Mouse (Mus musculus): Measurements from ENCODE around the gene Zfp266. TPM values are rescaled to one million over a fixed set of nuclear protein-coding genes. Genes with fewer than 3 reads are reported as not detected.
"Not testable (repeated sequence)": the region's sequence is repeated elsewhere in the genome, so short reads cannot be mapped to it uniquely, and the experiment has no call there.

Zfp266 gene
- polyA plus RNA-seq (2014; fragmentation: Nextera tagmentation; extraction: Ambion mirVana): 142 and 161 TPM in 2 replicates

GRCm38 (mm10) chr9:20521306-20521957 lies at the start of gene Zfp266:
Gene Zfp266 (minus strand): TSS chr9:20521417.
- Histone ChIP-seq H3K4me3 (ENCODE audit: low read depth, low read length) (peak within 1 kb of the TSS; percentile 73), H3K36me3 (ENCODE audit: control insufficient read depth, insufficient read depth, low read length) (no peaks in the 10 kb centered on the region)

GRCm38 (mm10) chr9:20565326-20566030 lies 44.3 kb upstream of the Zfp266 start:
- not testable (repeated sequence) for H3K4me2 ChIP-seq (ENCODE audit: low read depth, low read length, severe bottlenecking); H3K27ac ChIP-seq (ENCODE audit: low read depth, low read length); H3K4me3 ChIP-seq (ENCODE audit: low read depth, low read length); H3K4me1 ChIP-seq (replicated peaks; ENCODE audit: control insufficient read depth, insufficient read depth, low read length); H3K27me3 ChIP-seq (ENCODE audit: control insufficient read depth, insufficient read depth, low read length); H3K9ac ChIP-seq (ENCODE audit: low read length); H3K9me3 ChIP-seq (ENCODE audit: control insufficient read depth, low read length); ATAC-seq (replicated peaks; ENCODE audit: low FRiP score); DNase-seq (ENCODE audit: low spot score); H3K36me3 ChIP-seq (ENCODE audit: control insufficient read depth, insufficient read depth, low read length)
- WGBS: 77% methylated on average over 3 of the region's 3 CpGs

More at GRCm38 (mm10) chr9:20521306-20521957, at the start of gene Zfp266:
- Histone ChIP-seq H3K4me1 (replicated peaks; ENCODE audit: control insufficient read depth, insufficient read depth, low read length) (no peaks in the 10 kb centered on the region; the same call in 1 of the 2 replicates), H3K9me3 (ENCODE audit: control insufficient read depth, low read length) (no peaks in the 10 kb centered on the region), H3K9ac (ENCODE audit: low read length) (peak within 1 kb of the TSS; percentile 95), H3K4me2 (ENCODE audit: low read depth, low read length, severe bottlenecking) (peak within 1 kb of the TSS; percentile 81), H3K27me3 (ENCODE audit: control insufficient read depth, insufficient read depth, low read length) (no peaks in the 10 kb centered on the region), H3K27ac (ENCODE audit: low read depth, low read length) (peak within 1 kb of the TSS; percentile 92)
- peak; percentile 95 for ATAC-seq (replicated peaks; ENCODE audit: low FRiP score)
- DNase-seq (ENCODE audit: low spot score): peak; percentile 95
- WGBS: under 1% methylated on average over 45 of the region's 46 CpGs

- Histone ChIP-seq H3K9me3 (ENCODE audit: control insufficient read depth, low read length) (no peaks in the 10 kb centered on the region), H3K4me2 (ENCODE audit: low read depth, low read length, severe bottlenecking) (no peak overlapping the region), H3K9ac (ENCODE audit: low read length) (no peak overlapping the region), H3K27me3 (ENCODE audit: control insufficient read depth, insufficient read depth, low read length) (no peaks in the 10 kb centered on the region), H3K36me3 (ENCODE audit: control insufficient read depth, insufficient read depth, low read length) (no peaks in the 10 kb centered on the region), H3K4me1 (replicated peaks; ENCODE audit: control insufficient read depth, insufficient read depth, low read length) (no peaks in the 10 kb centered on the region), H3K27ac (ENCODE audit: low read depth, low read length) (no peak overlapping the region), H3K4me3 (ENCODE audit: low read depth, low read length) (no peak overlapping the region)
- DNase-seq (ENCODE audit: low spot score): no peak
- no peak for ATAC-seq (replicated peaks; ENCODE audit: low FRiP score)
- 80% methylated on average over 5 of the region's 5 CpGs for WGBS
These were observed 41.0 kb upstream of the Zfp266 start for GRCm38 (mm10) chr9:20562177-20562576.

GRCm38 (mm10) chr9:20552698-20553097 lies 31.5 kb upstream of the Zfp266 start:
- Histone ChIP-seq H3K4me2 (ENCODE audit: low read depth, low read length, severe bottlenecking) (no peak overlapping the region), H3K4me1 (replicated peaks; ENCODE audit: control insufficient read depth, insufficient read depth, low read length) (no peaks in the 10 kb centered on the region), H3K9me3 (ENCODE audit: control insufficient read depth, low read length) (no peaks in the 10 kb centered on the region), H3K9ac (ENCODE audit: low read length) (no peak overlapping the region), H3K4me3 (ENCODE audit: low read depth, low read length) (no peak overlapping the region), H3K27ac (ENCODE audit: low read depth, low read length) (no peak overlapping the region), H3K36me3 (ENCODE audit: control insufficient read depth, insufficient read depth, low read length) (no peaks in the 10 kb centered on the region), H3K27me3 (ENCODE audit: control insufficient read depth, insufficient read depth, low read length) (no peaks in the 10 kb centered on the region)
- DNase-seq (ENCODE audit: low spot score): no peak
- ATAC-seq (replicated peaks; ENCODE audit: low FRiP score): no peak
- WGBS: 73% methylated on average over 1 of the region's 1 CpGs

- DNase-seq (ENCODE audit: low spot score): no peak
- Histone ChIP-seq H3K27ac (ENCODE audit: low read depth, low read length) (no peak overlapping the region), H3K36me3 (ENCODE audit: control insufficient read depth, insufficient read depth, low read length) (no peaks in the 10 kb centered on the region), H3K4me1 (replicated peaks; ENCODE audit: control insufficient read depth, insufficient read depth, low read length) (no peaks in the 10 kb centered on the region), H3K9me3 (ENCODE audit: control insufficient read depth, low read length) (no peaks in the 10 kb centered on the region), H3K4me3 (ENCODE audit: low read depth, low read length) (no peak overlapping the region), H3K9ac (ENCODE audit: low read length) (no peak overlapping the region), H3K27me3 (ENCODE audit: control insufficient read depth, insufficient read depth, low read length) (no peaks in the 10 kb centered on the region), H3K4me2 (ENCODE audit: low read depth, low read length, severe bottlenecking) (no peak overlapping the region)
- ATAC-seq (replicated peaks; ENCODE audit: low FRiP score): no peak
- WGBS: 55% methylated on average over 5 of the region's 5 CpGs
These were observed 30.6 kb upstream of the Zfp266 start for GRCm38 (mm10) chr9:20551781-20552275.

GRCm38 (mm10) chr9:20545151-20545550 lies 23.9 kb upstream of the Zfp266 start:
- Histone ChIP-seq H3K4me3 (ENCODE audit: low read depth, low read length) (peak overlapping the region; percentile 35), H3K4me1 (replicated peaks; ENCODE audit: control insufficient read depth, insufficient read depth, low read length) (peaks cover 3% of the 10 kb centered on the region; the same call in 1 of the 2 replicates), H3K4me2 (ENCODE audit: low read depth, low read length, severe bottlenecking) (peak overlapping the region; percentile 76), H3K9me3 (ENCODE audit: control insufficient read depth, low read length) (no peaks in the 10 kb centered on the region), H3K27me3 (ENCODE audit: control insufficient read depth, insufficient read depth, low read length) (no peaks in the 10 kb centered on the region), H3K27ac (ENCODE audit: low read depth, low read length) (peak overlapping the region; percentile 87; the same call in 1 of the 2 replicates), H3K36me3 (ENCODE audit: control insufficient read depth, insufficient read depth, low read length) (no peaks in the 10 kb centered on the region), H3K9ac (ENCODE audit: low read length) (peak overlapping the region; percentile 71)
- ATAC-seq (replicated peaks; ENCODE audit: low FRiP score) (no peak), DNase-seq (ENCODE audit: low spot score) (no peak)
- 24% methylated on average over 8 of the region's 8 CpGs for WGBS

- peak; percentile 97 for ATAC-seq (replicated peaks; ENCODE audit: low FRiP score)
- peaks cover 3% of the 10 kb centered on the region; the same call in 1 of the 2 replicates for H3K4me1 ChIP-seq (replicated peaks; ENCODE audit: control insufficient read depth, insufficient read depth, low read length)
- H3K9ac ChIP-seq (ENCODE audit: low read length): peak overlapping the region; percentile 71
- H3K4me2 ChIP-seq (ENCODE audit: low read depth, low read length, severe bottlenecking): peak overlapping the region; percentile 76
- H3K27ac ChIP-seq (ENCODE audit: low read depth, low read length): peak overlapping the region; percentile 87
- DNase-seq (ENCODE audit: low spot score): peak; percentile 97
- H3K27me3 ChIP-seq (ENCODE audit: control insufficient read depth, insufficient read depth, low read length): no peaks in the 10 kb centered on the region
- no peaks in the 10 kb centered on the region for H3K36me3 ChIP-seq (ENCODE audit: control insufficient read depth, insufficient read depth, low read length)
- H3K9me3 ChIP-seq (ENCODE audit: control insufficient read depth, low read length): no peaks in the 10 kb centered on the region
- under 1% methylated on average over 43 of the region's 43 CpGs for WGBS
- peak overlapping the region; percentile 35 for H3K4me3 ChIP-seq (ENCODE audit: low read depth, low read length)
These were observed 23.0 kb upstream of the Zfp266 start for GRCm38 (mm10) chr9:20544070-20544821.

- ATAC-seq (replicated peaks; ENCODE audit: low FRiP score) (no peak), DNase-seq (ENCODE audit: low spot score) (no peak)
- no peak overlapping the region for H3K4me2 ChIP-seq (ENCODE audit: low read depth, low read length, severe bottlenecking)
- H3K9me3 ChIP-seq (ENCODE audit: control insufficient read depth, low read length): no peaks in the 10 kb centered on the region
- H3K27me3 ChIP-seq (ENCODE audit: control insufficient read depth, insufficient read depth, low read length): no peaks in the 10 kb centered on the region
- no peak overlapping the region for H3K27ac ChIP-seq (ENCODE audit: low read depth, low read length)
- no peaks in the 10 kb centered on the region for H3K36me3 ChIP-seq (ENCODE audit: control insufficient read depth, insufficient read depth, low read length)
- H3K4me3 ChIP-seq (ENCODE audit: low read depth, low read length): no peak overlapping the region
- no peak overlapping the region for H3K9ac ChIP-seq (ENCODE audit: low read length)
- peaks cover 3% of the 10 kb centered on the region; the same call in 1 of the 2 replicates for H3K4me1 ChIP-seq (replicated peaks; ENCODE audit: control insufficient read depth, insufficient read depth, low read length)
- WGBS: 30% methylated on average over 6 of the region's 6 CpGs
These were observed 22.3 kb upstream of the Zfp266 start for GRCm38 (mm10) chr9:20543496-20543895.

Measured in forebrain, embryonic 11.5 days (tissue).